Mouse (Mus musculus) liver, embryonic 14 days (tissue): ENCODE results near the gene Bphl. TPM values are rescaled to one million over a fixed set of nuclear protein-coding genes. Genes with fewer than 3 reads are reported as not detected.

ENCODE experiments used
- polyA plus RNA-seq: library from polyadenylated mRNA; depleted of rRNA; stranded (reverse); fragments of >200 nt; gene quantifications from 2 replicates; pipeline ENCODE4 v1.2.3, GENCODE M21; 2012; rRNA removed

Bphl gene
- 19.2 and 23.8 TPM in 2 replicates for polyA plus RNA-seq

GRCm38 (mm10) chr13:34037172-34038055, at the start of gene Bphl:
Gene Bphl, plus strand, starts transcription at chr13:34037597.

GRCm38 (mm10) chr13:34002058-34003006, 35.1 kb upstream of the Bphl start, which contains the start of the genes Ripk1 and Serpinb6a:
Gene Ripk1, plus strand, starts transcription at chr13:34002363.
Gene Serpinb6a, minus strand, starts transcription at chr13:34002794.

GRCm38 (mm10) chr13:34077492-34078271, 40.3 kb downstream of the Bphl start, which contains the start of gene Tubb2a:
Gene Tubb2a, minus strand, starts transcription at chr13:34078007.

Other genes with a start within 250 kb of the Bphl start
- gene Serpinb6e, start 194.2 kb upstream of the Bphl start, polyA plus RNA-seq = not detected in 2 replicates
- gene Serpinb6c, start 131.9 kb upstream of the Bphl start, polyA plus RNA-seq = not detected in 2 replicates
- gene Nqo2, start 72.9 kb upstream of the Bphl start, polyA plus RNA-seq = 12.7 and 14.1 TPM in 2 replicates
- 4.9 and 5.6 TPM in 2 replicates for gene Ripk1, start 35.2 kb upstream of the Bphl start, polyA plus RNA-seq
- 13.0 and 16.9 TPM in 2 replicates for gene Serpinb6a, start 34.8 kb upstream of the Bphl start, polyA plus RNA-seq
- gene Tubb2a, start 40.4 kb downstream of the Bphl start, polyA plus RNA-seq = 66.4 and 73.3 TPM in 2 replicates
- gene Tubb2b, start 92.9 kb downstream of the Bphl start, polyA plus RNA-seq = 2.0 and 6.3 TPM in 2 replicates
- gene Psmg4, start 125.4 kb downstream of the Bphl start, polyA plus RNA-seq = 40.0 and 43.4 TPM in 2 replicates